Mouse (Mus musculus) brain, embryonic 14.5 days (tissue): ENCODE measurements around the gene Cx3cl1.

Source experiments
- CTCF ChIP-seq: fragments of 200-500 bp; IDR thresholded peaks from 2 replicates; pipeline ENCODE4 v1.5.1; 2012; ENCODE audit warnings: inconsistent platforms, mild to moderate bottlenecking, moderate library complexity, borderline replicate concordance; ENCODE audit not compliant: insufficient read depth, insufficient read length; ENCODE audit errors: extremely low read depth
- POLR2A ChIP-seq: fragments of 200-500 bp; IDR thresholded peaks from 2 replicates; pipeline ENCODE4 v1.6.1; 2012; ENCODE audit warnings: mild to moderate bottlenecking, inconsistent platforms, borderline replicate concordance; ENCODE audit not compliant: poor library complexity, insufficient read depth, insufficient read length, severe bottlenecking; ENCODE audit errors: extremely low read depth

- TF ChIP-seq CTCF (no peak), POLR2A (no peak)
Measured at GRCm38 (mm10) chr8:94803551-94803950, 31.7 kb downstream of the Cx3cl1 start.
